Mouse (Mus musculus) neural tube, embryonic 13.5 days (tissue): ENCODE measurements around the gene Tm4sf4. TPM values are rescaled to one million over a fixed set of nuclear protein-coding genes. Genes with fewer than 3 reads are reported as not detected.

Source experiments
- ATAC-seq: fragments of 200-750 bp; cut with Nextera tagmentation; 2 replicates; pipeline ENCODE4 v1.8.0; 2017; ENCODE audit warnings: low read depth, mild to moderate bottlenecking, moderate TSS enrichment, moderate library complexity
- H3K27ac ChIP-seq: fragments of 300-500 bp; sonication (generic); replicated peaks from 2 replicates; pipeline ENCODE4 v1.5.1; 2015; ENCODE audit warnings: moderate library complexity, mild to moderate bottlenecking, inconsistent platforms
- H3K27me3 ChIP-seq: fragments of 300-500 bp; sonication (generic); 2 replicates; pipeline ENCODE4 v1.6.1; 2015; ENCODE audit warnings: mild to moderate bottlenecking, inconsistent platforms
- H3K36me3 ChIP-seq: fragments of 300-500 bp; sonication (generic); 2 replicates; pipeline ENCODE4 v1.6.1; 2015; ENCODE audit warnings: mild to moderate bottlenecking, inconsistent platforms
- H3K4me1 ChIP-seq: fragments of 300-500 bp; sonication (generic); replicated peaks from 2 replicates; pipeline ENCODE4 v1.6.1; 2015; ENCODE audit warnings: inconsistent platforms
- H3K4me2 ChIP-seq: fragments of 300-500 bp; sonication (generic); 2 replicates; pipeline ENCODE4 v1.6.1; 2015; ENCODE audit warnings: inconsistent platforms, mild to moderate bottlenecking, moderate library complexity
- H3K4me3 ChIP-seq: fragments of 300-500 bp; sonication (generic); 2 replicates; pipeline ENCODE4 v1.5.1; 2015; ENCODE audit warnings: mild to moderate bottlenecking, inconsistent platforms
- H3K9ac ChIP-seq: fragments of 300-500 bp; sonication (generic); 2 replicates; pipeline ENCODE4 v1.6.1; 2015; ENCODE audit warnings: moderate library complexity, mild to moderate bottlenecking, inconsistent platforms
- H3K9me3 ChIP-seq: fragments of 300-500 bp; sonication (generic); 2 replicates; pipeline ENCODE4 v1.6.1; 2016; ENCODE audit warnings: inconsistent platforms
- WGBS: fragments of 180-500 bp; shearing (Covaris S2); methylation state at CpG from one replicate; pipeline ENCODE4 v1.1.7; 2015; 5-methylcytosine and 5-hydroxymethylcytosine counted together
- polyA plus RNA-seq: library from polyadenylated mRNA; unstranded; fragments of >200 nt; fragmentation: Nextera tagmentation; extraction: Ambion mirVana; gene quantifications from 2 replicates; pipeline ENCODE4 v1.2.1, GENCODE M21; 2015

The Tm4sf4 gene
- polyA plus RNA-seq, 1 experiment from 2014 or later, result 0.92 TPM

DNA sequence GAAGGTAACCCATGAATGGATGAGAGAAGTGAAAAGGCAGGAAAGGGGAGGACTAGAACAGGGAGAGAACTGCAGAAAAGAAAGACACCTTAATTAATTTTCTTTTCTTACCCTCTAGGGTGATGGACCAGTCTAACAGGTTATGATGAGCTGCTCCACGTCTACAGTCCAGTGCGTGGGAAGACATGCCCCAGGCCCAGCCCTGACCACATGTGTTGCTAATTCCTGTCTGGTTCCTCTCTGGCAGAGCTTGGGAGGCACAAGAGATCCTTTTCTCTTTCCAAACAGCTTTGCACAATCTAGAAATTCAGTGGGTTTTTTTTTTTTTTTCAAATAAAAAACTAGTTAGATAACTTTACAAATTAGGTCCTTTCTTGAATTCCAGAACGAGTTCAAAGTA, 15.8 kb downstream of the Tm4sf4 start:
- Histone ChIP-seq H3K4me3 (no peak overlapping the region), H3K9ac (no peak overlapping the region), H3K36me3 (no peaks in the 10 kb centered on the region), H3K4me2 (no peak overlapping the region), H3K4me1 (no peaks in the 10 kb centered on the region), H3K9me3 (no peaks in the 10 kb centered on the region), H3K27me3 (no peaks in the 10 kb centered on the region), H3K27ac (no peak overlapping the region)
- ATAC-seq, result no peak
- 79% methylated on average over 3 of the region's 3 CpGs for WGBS

GRCm38 (mm10) chr3:57445706-57446105, 20.6 kb downstream of the Tm4sf4 start:
- no peak for ATAC-seq
- Histone ChIP-seq H3K27ac (no peak overlapping the region), H3K4me3 (no peak overlapping the region), H3K9me3 (no peaks in the 10 kb centered on the region), H3K9ac (no peak overlapping the region), H3K36me3 (no peaks in the 10 kb centered on the region), H3K27me3 (no peaks in the 10 kb centered on the region), H3K4me1 (no peaks in the 10 kb centered on the region), H3K4me2 (no peak overlapping the region)
- WGBS, result 61% methylated on average over 3 of the region's 3 CpGs

- Histone ChIP-seq H3K9me3 (no peaks in the 10 kb centered on the region), H3K36me3 (no peaks in the 10 kb centered on the region), H3K4me2 (no peak overlapping the region), H3K27me3 (no peaks in the 10 kb centered on the region), H3K4me3 (no peak overlapping the region), H3K9ac (no peak overlapping the region), H3K4me1 (no peaks in the 10 kb centered on the region), H3K27ac (no peak overlapping the region)
- ATAC-seq, result no peak
- WGBS, result 46% methylated on average over 1 of the region's 1 CpGs
Observed at GRCm38 (mm10) chr3:57447889-57448288, 22.8 kb downstream of the Tm4sf4 start.

GRCm38 (mm10) chr3:57448445-57448844, 23.3 kb downstream of the Tm4sf4 start:
- no peak overlapping the region for H3K27ac ChIP-seq
- ATAC-seq, result 0 out of 2 replicates have a peak, but pooled peaks have one; percentile 47
- 30% methylated on average over 5 of the region's 5 CpGs for WGBS
- no peaks in the 10 kb centered on the region for H3K9me3 ChIP-seq
- H3K36me3 ChIP-seq, result no peaks in the 10 kb centered on the region
- no peaks in the 10 kb centered on the region for H3K4me1 ChIP-seq
- H3K4me3 ChIP-seq, result no peak overlapping the region
- H3K4me2 ChIP-seq, result no peak overlapping the region
- no peaks in the 10 kb centered on the region for H3K27me3 ChIP-seq
- no peak overlapping the region for H3K9ac ChIP-seq

GRCm38 (mm10) chr3:57458652-57459051, 33.5 kb downstream of the Tm4sf4 start:
- H3K9ac ChIP-seq, result no peak overlapping the region
- H3K9me3 ChIP-seq, result no peaks in the 10 kb centered on the region
- 67% methylated on average over 11 of the region's 11 CpGs for WGBS
- no peak overlapping the region for H3K4me3 ChIP-seq
- no peak for ATAC-seq
- no peak overlapping the region for H3K27ac ChIP-seq
- no peaks in the 10 kb centered on the region for H3K27me3 ChIP-seq
- H3K4me2 ChIP-seq, result no peak overlapping the region
- H3K4me1 ChIP-seq, result no peaks in the 10 kb centered on the region
- H3K36me3 ChIP-seq, result peaks cover 10% of the 10 kb centered on the region; the same call in 1 of the 2 replicates

- H3K4me1 ChIP-seq, result no peaks in the 10 kb centered on the region
- WGBS, result 91% methylated on average over 4 of the region's 4 CpGs
- peaks cover 10% of the 10 kb centered on the region; the same call in 1 of the 2 replicates for H3K36me3 ChIP-seq
- H3K9me3 ChIP-seq, result no peaks in the 10 kb centered on the region
- no peaks in the 10 kb centered on the region for H3K27me3 ChIP-seq
- H3K4me3 ChIP-seq, result no peak overlapping the region
- no peak overlapping the region for H3K9ac ChIP-seq
- no peak overlapping the region for H3K4me2 ChIP-seq
- no peak for ATAC-seq
- H3K27ac ChIP-seq, result no peak overlapping the region
Observed at GRCm38 (mm10) chr3:57463302-57463701, 38.2 kb downstream of the Tm4sf4 start.

DNA sequence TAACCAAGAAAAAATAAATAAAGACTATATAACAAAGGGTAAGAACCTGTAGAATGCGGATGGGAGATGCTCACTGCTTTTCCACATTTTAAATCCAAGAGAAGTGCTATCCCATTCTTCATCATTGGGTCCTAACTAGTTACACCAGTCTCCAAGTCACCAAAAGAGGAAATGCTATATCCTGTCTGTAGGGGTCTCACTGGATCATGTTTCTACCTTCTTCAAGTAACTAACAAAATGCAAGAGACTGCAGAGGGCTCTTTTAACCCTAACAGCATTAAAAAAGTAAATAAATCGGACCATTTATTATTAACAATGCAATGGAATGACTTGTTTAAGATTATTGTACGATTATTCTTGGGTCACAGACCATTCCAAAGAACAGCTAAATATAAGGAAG, 41.2 kb downstream of the Tm4sf4 start:
- Histone ChIP-seq H3K27me3 (no peaks in the 10 kb centered on the region), H3K4me1 (peaks cover 11% of the 10 kb centered on the region), H3K4me2 (no peak overlapping the region), H3K4me3 (no peak overlapping the region), H3K27ac (no peak overlapping the region), H3K9ac (no peak overlapping the region), H3K36me3 (peaks cover 7% of the 10 kb centered on the region; the same call in 1 of the 2 replicates), H3K9me3 (no peaks in the 10 kb centered on the region)
- 73% methylated on average over 3 of the region's 3 CpGs for WGBS
- no peak for ATAC-seq

GRCm38 (mm10) chr3:57469325-57469724, 44.2 kb downstream of the Tm4sf4 start:
- WGBS, result 96% methylated on average over 3 of the region's 3 CpGs
- H3K4me3 ChIP-seq, result no peak overlapping the region
- H3K27ac ChIP-seq, result no peak overlapping the region
- no peak overlapping the region for H3K4me2 ChIP-seq
- no peak for ATAC-seq
- H3K9me3 ChIP-seq, result no peaks in the 10 kb centered on the region
- no peaks in the 10 kb centered on the region for H3K36me3 ChIP-seq
- H3K4me1 ChIP-seq, result peaks cover 27% of the 10 kb centered on the region
- H3K27me3 ChIP-seq, result no peaks in the 10 kb centered on the region
- no peak overlapping the region for H3K9ac ChIP-seq

GRCm38 (mm10) chr3:57470326-57470725, 45.2 kb downstream of the Tm4sf4 start:
- no peaks in the 10 kb centered on the region for H3K36me3 ChIP-seq
- 0 out of 2 replicates have a peak overlapping the region, but pooled peaks have one; percentile 35 for H3K9ac ChIP-seq
- no peak; the same call in 1 of the 2 replicates for ATAC-seq
- peak overlapping the region; percentile 76 for H3K27ac ChIP-seq
- peak overlapping the region; percentile 44 for H3K4me2 ChIP-seq
- H3K9me3 ChIP-seq, result no peaks in the 10 kb centered on the region
- no peaks in the 10 kb centered on the region for H3K27me3 ChIP-seq
- H3K4me3 ChIP-seq, result no peak overlapping the region
- 7% methylated on average over 5 of the region's 5 CpGs for WGBS
- H3K4me1 ChIP-seq, result peaks cover 27% of the 10 kb centered on the region

DNA sequence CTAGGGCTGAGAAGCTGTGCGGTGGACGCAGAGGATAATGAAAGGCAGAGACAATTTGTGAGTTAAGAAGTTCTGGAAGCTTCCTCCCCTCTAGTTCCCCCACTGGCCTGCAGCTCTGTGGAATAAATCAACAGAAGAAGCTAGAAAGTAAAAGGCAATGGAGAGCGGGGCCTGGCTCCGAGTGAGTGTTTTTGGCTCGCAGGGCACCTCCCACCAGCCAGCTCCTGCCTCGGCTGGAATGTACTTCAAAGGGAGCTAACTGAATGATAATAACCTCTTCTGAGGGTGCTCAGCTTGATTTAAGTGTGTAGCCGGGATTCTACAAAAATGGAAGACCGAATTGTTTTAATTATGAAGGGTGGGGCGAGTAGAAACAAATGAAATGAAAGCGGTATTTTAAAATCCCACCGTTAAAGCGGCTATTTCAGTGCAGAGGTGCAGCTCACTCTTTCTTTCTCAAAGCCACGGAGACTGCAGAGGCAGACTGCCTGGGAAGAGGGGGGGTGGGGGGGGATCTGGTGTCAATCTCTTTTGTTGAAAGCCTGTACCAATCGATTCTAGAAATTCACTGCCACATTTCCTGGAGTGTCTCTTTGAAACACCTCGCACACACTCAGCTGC, 46.0 kb downstream of the Tm4sf4 start:
- 2% methylated on average over 15 of the region's 15 CpGs for WGBS
- no peaks in the 10 kb centered on the region for H3K36me3 ChIP-seq
- peak overlapping the region; percentile 76 for H3K27ac ChIP-seq
- H3K4me3 ChIP-seq, result peak overlapping the region; percentile 10
- H3K27me3 ChIP-seq, result no peaks in the 10 kb centered on the region
- peaks cover 27% of the 10 kb centered on the region for H3K4me1 ChIP-seq
- peak overlapping the region; percentile 35 for H3K9ac ChIP-seq
- peak; percentile 67 for ATAC-seq
- no peaks in the 10 kb centered on the region for H3K9me3 ChIP-seq
- H3K4me2 ChIP-seq, result peak overlapping the region; percentile 44

- 28% methylated on average over 4 of the region's 4 CpGs for WGBS
- H3K4me1 ChIP-seq, result peaks cover 27% of the 10 kb centered on the region
- H3K36me3 ChIP-seq, result no peaks in the 10 kb centered on the region
- no peaks in the 10 kb centered on the region for H3K9me3 ChIP-seq
- ATAC-seq, result peak; percentile 73
- H3K27me3 ChIP-seq, result no peaks in the 10 kb centered on the region
- H3K27ac ChIP-seq, result no peak overlapping the region
- H3K9ac ChIP-seq, result no peak overlapping the region
- H3K4me3 ChIP-seq, result no peak overlapping the region
- H3K4me2 ChIP-seq, result no peak overlapping the region
Observed at GRCm38 (mm10) chr3:57472407-57472806, 47.3 kb downstream of the Tm4sf4 start.

GRCm38 (mm10) chr3:57474421-57474820, 49.3 kb downstream of the Tm4sf4 start:
- Histone ChIP-seq H3K4me3 (no peak overlapping the region), H3K27ac (no peak overlapping the region), H3K4me2 (no peak overlapping the region), H3K36me3 (no peaks in the 10 kb centered on the region), H3K9ac (no peak overlapping the region), H3K9me3 (no peaks in the 10 kb centered on the region), H3K27me3 (no peaks in the 10 kb centered on the region), H3K4me1 (peaks cover 27% of the 10 kb centered on the region)
- WGBS, result 93% methylated on average over 8 of the region's 8 CpGs
- ATAC-seq, result no peak

- Histone ChIP-seq H3K4me3 (no peak overlapping the region), H3K4me1 (no peaks in the 10 kb centered on the region), H3K9ac (no peak overlapping the region), H3K9me3 (no peaks in the 10 kb centered on the region), H3K36me3 (no peaks in the 10 kb centered on the region), H3K4me2 (no peak overlapping the region), H3K27ac (no peak overlapping the region), H3K27me3 (no peaks in the 10 kb centered on the region)
- 77% methylated on average over 4 of the region's 4 CpGs for WGBS
- ATAC-seq, result no peak
Observed at GRCm38 (mm10) chr3:57480640-57481039, 55.5 kb downstream of the Tm4sf4 start.
